ENCODE assay signal across 20 mouse cellular contexts in the genomic region with DNA sequence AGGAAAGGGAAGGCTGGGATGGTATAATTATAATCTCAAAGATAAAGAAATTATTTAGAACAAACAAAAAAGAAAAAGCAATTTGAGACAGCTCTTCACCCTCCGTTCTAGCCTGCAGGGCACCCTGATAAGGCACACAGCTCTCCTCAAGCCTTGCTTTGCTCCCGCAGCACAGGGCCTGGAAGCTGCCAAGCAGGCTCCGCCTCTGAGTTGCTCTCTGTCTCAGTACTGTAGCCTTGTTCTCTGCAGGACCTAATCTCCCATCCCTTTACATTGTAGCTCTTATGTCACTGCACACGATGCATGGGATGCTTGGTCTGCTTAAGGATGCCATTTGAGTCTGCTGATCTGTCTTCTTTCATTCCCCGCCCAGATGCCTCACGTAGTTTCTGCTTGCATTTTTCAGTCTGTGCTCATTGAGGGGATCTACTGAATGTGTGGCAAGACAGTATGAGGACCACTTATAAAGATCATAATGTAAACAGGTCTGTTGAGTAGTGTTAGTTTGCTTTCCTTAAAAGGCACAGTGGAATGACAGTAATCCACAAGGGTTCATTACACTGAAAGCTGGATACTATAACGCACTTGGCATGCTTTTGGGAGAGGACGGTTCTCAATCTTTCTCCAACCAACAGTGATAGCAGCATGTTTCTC.
DNase-seq lines count a peak whose midpoint lies in the region; ATAC-seq lines count a peak whose summit lies in the region.
"Had no signal": no experiment of that assay in that cellular context is flagged by ENCODE, and none has a peak within 500 bp of the region (broad histone marks: within the 10 kb centered on the region; RNA-seq: fewer than 3 reads in every experiment).

No protein-coding gene starts in this region.

- H3K36me3 ChIP-seq in embryonic facial prominence, embryonic 14.5 days (ENCODE audit: control insufficient read depth, insufficient read depth, low read length), result no peaks in the 10 kb centered on the region
- no peaks in the 10 kb centered on the region for H3K36me3 ChIP-seq in embryonic facial prominence, embryonic 10.5 days (replicated peaks)
- H3K36me3 ChIP-seq in hindbrain, embryonic 14.5 days (replicated peaks; ENCODE audit: control insufficient read depth, insufficient read depth), result no peaks in the 10 kb centered on the region
- H3K36me3 ChIP-seq in hindbrain, embryonic 13.5 days, result no peaks in the 10 kb centered on the region
- H3K36me3 ChIP-seq: embryonic facial prominence, embryonic 15.5 days; hindbrain, embryonic 12.5 days; limb, embryonic 13.5 days had no signal

- no peaks in the 10 kb centered on the region for H3K9me3 ChIP-seq in embryonic facial prominence, embryonic 14.5 days (ENCODE audit: control insufficient read depth, low read length)
- no peaks in the 10 kb centered on the region for H3K9me3 ChIP-seq in embryonic facial prominence, embryonic 10.5 days
- no peaks in the 10 kb centered on the region for H3K9me3 ChIP-seq in hindbrain, embryonic 14.5 days (ENCODE audit: control insufficient read depth, low read length)
- no peaks in the 10 kb centered on the region for H3K9me3 ChIP-seq in hindbrain, embryonic 13.5 days
- H3K9me3 ChIP-seq: embryonic facial prominence, embryonic 15.5 days; forebrain, embryonic 13.5 days; hindbrain, embryonic 12.5 days; limb, embryonic 13.5 days; megakaryocyte, embryonic 14.5 days had no signal

- no peaks in the 10 kb centered on the region for H3K27me3 ChIP-seq in embryonic facial prominence, embryonic 14.5 days (replicated peaks; ENCODE audit: control insufficient read depth, insufficient read depth, low read length)
- no peaks in the 10 kb centered on the region for H3K27me3 ChIP-seq in embryonic facial prominence, embryonic 10.5 days (replicated peaks; ENCODE audit: low read depth, poor library complexity, severe bottlenecking)
- no peaks in the 10 kb centered on the region for H3K27me3 ChIP-seq in hindbrain, embryonic 14.5 days (ENCODE audit: control insufficient read depth, insufficient read depth, low read length)
- no peaks in the 10 kb centered on the region for H3K27me3 ChIP-seq in hindbrain, embryonic 13.5 days
- H3K27me3 ChIP-seq: embryonic facial prominence, embryonic 15.5 days; forebrain, embryonic 13.5 days; hindbrain, embryonic 12.5 days; limb, embryonic 13.5 days; megakaryocyte, embryonic 14.5 days had no signal

- peak; percentile 22 for DNase-seq in embryonic facial prominence, embryonic 14.5 days (ENCODE audit: low spot score)
- no peak for DNase-seq in embryonic facial prominence, embryonic 10.5 days (ENCODE audit: low spot score)
- peak; percentile 10 for DNase-seq in ovary, postnatal 36 days (ENCODE audit: low spot score)
- DNase-seq in ovary, adult 18-20 months (ENCODE audit: low spot score), result no peak
- peak; percentile 43 for DNase-seq in lung, postnatal 25 days (ENCODE audit: low spot score)
- no peak for DNase-seq in layer of hippocampus, postnatal 36 days
- DNase-seq in hindbrain, embryonic 14.5 days (ENCODE audit: low spot score), result no peak
- DNase-seq: adrenal gland, postnatal 25 days; gastrocnemius, adult 2 months; heart, adult 18-20 months; kidney, adult 2 months; right cerebral cortex, postnatal 25 days; thymus, adult 2 months had no signal

- WGBS in embryonic facial prominence, embryonic 14.5 days, result 62% methylated on average over 8 of the region's 8 CpGs
- 73% methylated on average over 8 of the region's 8 CpGs for WGBS in embryonic facial prominence, embryonic 10.5 days
- 71% methylated on average over 8 of the region's 8 CpGs for WGBS in hindbrain, embryonic 14.5 days
- WGBS in hindbrain, embryonic 13.5 days, result 77% methylated on average over 8 of the region's 8 CpGs

- no peak overlapping the region for H3K9ac ChIP-seq in embryonic facial prominence, embryonic 14.5 days (ENCODE audit: low read depth, low read length)
- no peak overlapping the region for H3K9ac ChIP-seq in hindbrain, embryonic 14.5 days
- H3K9ac ChIP-seq in hindbrain, embryonic 13.5 days, result no peak overlapping the region
- H3K9ac ChIP-seq: embryonic facial prominence, embryonic 15.5 days; forebrain, embryonic 13.5 days; hindbrain, embryonic 12.5 days; limb, embryonic 13.5 days had no signal

- no peak overlapping the region for H3K4me3 ChIP-seq in embryonic facial prominence, embryonic 14.5 days (ENCODE audit: low read depth, low read length)
- H3K4me3 ChIP-seq in embryonic facial prominence, embryonic 10.5 days, result no peak overlapping the region
- H3K4me3 ChIP-seq in hindbrain, embryonic 14.5 days (replicated peaks; ENCODE audit: low read length), result no peak overlapping the region
- H3K4me3 ChIP-seq in hindbrain, embryonic 13.5 days, result no peak overlapping the region
- H3K4me3 ChIP-seq: embryonic facial prominence, embryonic 15.5 days; forebrain, embryonic 13.5 days; gastrocnemius, adult 2 months; hindbrain, embryonic 12.5 days; layer of hippocampus, adult 2 months; limb, embryonic 13.5 days; megakaryocyte, embryonic 14.5 days had no signal

- H3K4me2 ChIP-seq in embryonic facial prominence, embryonic 14.5 days (ENCODE audit: low read depth, low read length), result no peak overlapping the region
- H3K4me2 ChIP-seq in hindbrain, embryonic 14.5 days (replicated peaks), result no peak overlapping the region
- H3K4me2 ChIP-seq in hindbrain, embryonic 13.5 days, result no peak overlapping the region
- H3K4me2 ChIP-seq: embryonic facial prominence, embryonic 15.5 days; forebrain, embryonic 13.5 days; hindbrain, embryonic 12.5 days; limb, embryonic 13.5 days had no signal

- no peaks in the 10 kb centered on the region for H3K4me1 ChIP-seq in embryonic facial prominence, embryonic 14.5 days (ENCODE audit: control insufficient read depth, insufficient read depth, low read length)
- H3K4me1 ChIP-seq in embryonic facial prominence, embryonic 10.5 days, result peaks cover 5% of the 10 kb centered on the region
- H3K4me1 ChIP-seq in hindbrain, embryonic 14.5 days (replicated peaks; ENCODE audit: control insufficient read depth, insufficient read depth, low read length), result no peaks in the 10 kb centered on the region
- H3K4me1 ChIP-seq in hindbrain, embryonic 13.5 days (replicated peaks), result no peaks in the 10 kb centered on the region
- H3K4me1 ChIP-seq: embryonic facial prominence, embryonic 15.5 days; forebrain, embryonic 13.5 days; hindbrain, embryonic 12.5 days; limb, embryonic 13.5 days; megakaryocyte, embryonic 14.5 days had no signal

- no peak for ATAC-seq in embryonic facial prominence, embryonic 14.5 days (ENCODE audit: low read depth)
- no peak for ATAC-seq in hindbrain, embryonic 14.5 days (ENCODE audit: low FRiP score)
- ATAC-seq in hindbrain, embryonic 13.5 days (ENCODE audit: low FRiP score), result no peak
- ATAC-seq: forebrain, embryonic 13.5 days had no signal

- H3K27ac ChIP-seq in embryonic facial prominence, embryonic 14.5 days (replicated peaks; ENCODE audit: low read depth, low read length), result no peak overlapping the region
- no peak overlapping the region for H3K27ac ChIP-seq in embryonic facial prominence, embryonic 10.5 days (replicated peaks)
- H3K27ac ChIP-seq in hindbrain, embryonic 14.5 days, result no peak overlapping the region
- no peak overlapping the region for H3K27ac ChIP-seq in hindbrain, embryonic 13.5 days
- H3K27ac ChIP-seq: embryonic facial prominence, embryonic 15.5 days; forebrain, embryonic 13.5 days; gastrocnemius, adult 2 months; hindbrain, embryonic 12.5 days; layer of hippocampus, adult 2 months; limb, embryonic 13.5 days had no signal

Comparison
In these comparisons a context has a peak if more than half of its experiments do, and no peak if none do; other contexts are left out.
1. DNase-seq: peak in embryonic facial prominence, embryonic 14.5 days (single experiment), ovary, postnatal 36 days (single experiment) and lung, postnatal 25 days (single experiment); none in embryonic facial prominence, embryonic 10.5 days (single experiment), ovary, adult 18-20 months (single experiment), layer of hippocampus, postnatal 36 days (0 of 2) and hindbrain, embryonic 14.5 days (single experiment).